Mouse (Mus musculus) lung, postnatal 0 days (tissue): Measurements from ENCODE around the gene Pef1.

Experiments used
- CTCF ChIP-seq: IDR thresholded peaks from 2 replicates; pipeline ENCODE4 v1.5.1; 2016; ENCODE audit warnings: antibody characterized with exemption, mild to moderate bottlenecking
- EP300 ChIP-seq: IDR thresholded peaks from 2 replicates; pipeline ENCODE4 v1.6.1; 2016; ENCODE audit warnings: antibody characterized with exemption, mild to moderate bottlenecking, control low read depth

DNA sequence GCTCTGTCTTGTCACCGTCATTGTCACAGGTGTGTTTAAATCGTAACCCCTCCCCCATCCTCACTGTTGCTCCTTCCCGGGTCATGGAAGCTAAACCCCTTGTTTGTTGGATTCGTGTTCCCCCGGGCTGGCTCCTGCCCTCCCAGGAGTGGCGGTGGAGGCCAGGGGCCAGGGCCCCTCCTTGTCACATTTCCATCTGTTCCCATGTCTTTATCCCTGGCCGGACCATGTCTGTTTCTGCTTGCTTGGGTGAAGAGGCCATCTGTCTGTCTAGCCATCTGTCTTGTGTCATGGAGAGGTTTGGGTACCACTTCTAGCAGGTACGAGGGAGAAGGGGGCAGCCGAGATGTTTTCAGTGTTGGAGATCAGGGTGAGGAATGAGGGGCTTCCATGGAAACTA lies 20.1 kb upstream of the Pef1 start:
- TF ChIP-seq CTCF (no peak), EP300 (no peak)
